Mouse (Mus musculus) right cerebral cortex, postnatal 10 days (tissue): ENCODE measurements around the gene Magoh.

ENCODE experiments used
- DNase-seq, 2 experiments: peaks; one replicate each; pipeline ENCODE4 v3.0.0; 2021; ENCODE audit warnings: low spot score in 2 of 2

The Magoh gene

DNA sequence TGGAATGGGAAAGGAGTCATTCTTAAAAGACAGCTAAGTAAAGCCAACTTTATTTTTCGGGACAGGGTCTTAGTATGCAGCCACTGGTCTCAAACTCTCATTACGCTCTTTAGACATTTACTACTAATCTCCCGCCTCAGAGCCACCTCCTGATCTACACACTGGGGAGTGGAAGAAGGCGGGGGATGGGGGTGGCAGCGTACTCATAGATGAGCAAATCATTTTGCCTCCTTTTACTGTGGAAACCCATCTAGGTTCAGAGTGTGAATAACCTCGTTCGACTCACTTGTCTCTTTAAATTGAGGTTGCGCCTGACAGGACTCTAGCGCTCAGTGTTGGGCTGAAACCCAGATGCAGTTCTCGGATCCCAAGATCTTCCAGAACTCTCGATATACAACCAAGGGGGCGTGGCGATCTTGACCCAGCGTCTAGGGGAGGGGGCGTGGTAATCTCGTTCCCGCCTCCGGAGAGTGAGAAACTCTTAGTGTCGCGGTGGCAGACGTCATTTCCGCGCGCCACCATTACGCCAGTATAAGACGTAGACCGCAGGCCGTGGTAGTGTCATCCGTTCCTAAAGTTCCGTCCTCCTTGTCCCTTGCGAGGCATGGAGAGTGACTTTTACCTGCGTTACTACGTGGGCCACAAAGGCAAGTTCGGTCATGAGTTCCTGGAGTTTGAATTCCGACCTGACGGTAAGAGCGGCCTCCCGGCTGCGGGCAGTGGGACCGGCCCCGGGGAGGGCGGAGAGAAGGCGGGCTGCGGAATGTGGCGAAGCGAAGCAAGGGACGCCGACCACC, at the start of gene Magoh:
Gene Magoh, plus strand, starts transcription at position 502 of the 797 bp plus-strand sequence.
- DNase-seq, result peak; percentile 97 to 98

DNA sequence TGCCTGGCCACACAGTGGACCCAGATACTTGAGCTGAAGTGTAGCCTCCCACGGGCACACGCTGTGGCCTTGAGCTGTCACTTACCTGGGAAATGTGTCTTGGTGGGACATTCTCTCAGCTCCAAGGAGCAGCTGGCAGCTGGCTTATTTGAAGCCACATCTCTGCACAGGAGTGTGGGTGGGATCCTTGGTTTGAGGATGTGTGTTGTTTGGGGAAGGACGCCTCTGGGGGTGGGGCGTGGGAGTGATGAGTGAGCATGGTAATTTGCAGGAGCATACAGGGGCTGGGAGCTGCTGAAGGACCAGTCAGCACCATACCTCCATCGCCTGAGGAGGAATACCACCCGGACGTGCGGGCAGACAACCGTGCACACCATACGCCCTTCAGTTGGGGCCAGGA, 49.4 kb upstream of the Magoh start:
- peak in 1 of 2 experiments; percentile 67 for DNase-seq

- no peak for DNase-seq
Measured at GRCm38 (mm10) chr4:107830821-107831221, 48.7 kb upstream of the Magoh start.

DNA sequence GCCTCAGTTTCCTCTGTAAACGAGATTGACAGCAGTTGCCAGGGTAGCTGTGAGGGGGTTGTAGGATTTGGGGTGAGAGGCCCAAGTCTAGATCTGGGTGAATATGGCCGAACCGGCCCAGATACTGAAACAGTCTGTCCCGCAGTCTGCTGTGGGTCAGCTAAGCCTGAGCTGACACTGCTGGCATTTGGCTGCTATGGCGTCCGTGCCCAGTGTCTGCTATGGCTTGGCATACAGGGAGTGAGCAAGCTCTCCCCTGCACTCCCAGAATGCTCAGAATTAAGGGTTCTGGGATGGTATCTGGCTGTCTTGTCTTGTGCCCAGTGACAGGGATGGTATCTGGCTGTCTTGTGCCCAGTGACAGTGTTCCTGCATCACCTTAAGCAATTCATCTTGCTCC, 47.9 kb upstream of the Magoh start:
- DNase-seq, result no peak

DNA sequence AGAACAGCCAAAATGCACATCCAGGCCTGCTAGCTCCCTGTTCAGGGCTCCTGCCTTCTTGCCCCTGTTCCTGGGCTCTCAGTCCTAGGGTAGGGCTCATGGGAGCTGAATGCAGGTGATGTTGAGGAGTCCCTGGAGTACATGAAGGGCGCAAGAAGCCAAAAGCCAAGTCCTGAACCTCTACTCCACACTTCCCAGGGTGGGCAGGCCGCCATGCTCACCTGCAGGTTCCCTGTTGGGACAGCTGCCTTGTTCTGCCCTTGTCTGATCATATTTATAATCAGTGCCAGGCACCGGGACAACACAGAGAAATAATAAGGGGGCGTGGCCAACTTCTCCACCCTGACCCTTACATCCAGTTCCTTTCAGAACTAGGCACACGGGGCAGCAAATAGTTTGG, 46.0 kb upstream of the Magoh start:
- DNase-seq, result no peak

DNA sequence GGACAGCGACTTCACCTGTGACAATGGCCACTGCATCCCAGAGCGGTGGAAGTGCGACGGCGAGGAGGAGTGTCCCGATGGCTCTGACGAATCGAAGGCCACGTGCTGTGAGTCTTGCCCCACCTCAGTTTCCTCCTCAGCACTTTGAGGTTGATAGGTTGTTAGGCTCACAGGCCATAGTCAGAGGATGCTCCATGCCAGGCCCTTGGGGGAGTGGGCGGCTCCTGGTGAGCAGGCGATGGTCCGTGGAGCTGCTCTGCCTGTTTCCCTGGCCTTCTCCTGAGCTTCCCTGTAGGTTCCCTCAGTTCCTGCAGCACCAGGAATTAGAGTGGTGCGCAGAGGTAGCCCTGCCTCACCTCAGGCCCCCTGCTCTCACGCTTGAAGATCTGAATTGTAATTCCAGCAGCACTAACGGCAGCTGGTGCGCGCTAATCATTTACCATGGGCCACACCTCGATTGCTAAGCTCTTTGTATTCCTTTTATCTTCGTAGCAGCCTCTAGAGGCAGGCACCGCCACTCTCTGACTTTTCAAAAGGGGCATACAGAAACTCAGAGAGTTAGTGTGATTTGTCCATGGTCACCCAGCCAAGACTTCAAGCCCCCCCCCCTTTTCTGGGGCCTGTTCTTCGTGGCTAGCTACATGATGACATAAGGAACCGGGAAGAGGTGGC, 44.8 kb upstream of the Magoh start:
- peak in 1 of 2 experiments; percentile 21 for DNase-seq

- peak in 1 of 2 experiments; percentile 20 for DNase-seq
Measured at GRCm38 (mm10) chr4:107835508-107835909, 44.0 kb upstream of the Magoh start.

DNA sequence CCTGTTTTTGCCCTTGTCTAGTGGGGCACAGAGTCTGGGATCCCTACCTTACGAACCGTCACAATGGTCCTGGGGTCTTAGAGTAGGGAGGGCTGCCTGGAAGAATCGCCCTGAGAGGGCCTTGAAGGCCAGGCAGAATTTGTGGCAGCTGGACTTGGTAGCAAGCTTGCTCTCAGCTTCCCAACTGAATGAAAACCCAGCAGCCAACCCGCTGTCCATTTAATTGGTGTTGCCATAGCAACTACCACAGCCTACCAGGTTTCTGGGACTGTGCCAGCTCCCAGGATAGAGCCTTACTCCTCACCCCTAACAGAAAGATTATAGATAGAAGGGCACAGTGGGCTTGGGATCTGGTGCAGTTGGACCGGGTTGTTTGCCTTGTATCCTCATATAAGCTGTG, 42.8 kb upstream of the Magoh start:
- DNase-seq, result peak; percentile 88 to 91

DNA sequence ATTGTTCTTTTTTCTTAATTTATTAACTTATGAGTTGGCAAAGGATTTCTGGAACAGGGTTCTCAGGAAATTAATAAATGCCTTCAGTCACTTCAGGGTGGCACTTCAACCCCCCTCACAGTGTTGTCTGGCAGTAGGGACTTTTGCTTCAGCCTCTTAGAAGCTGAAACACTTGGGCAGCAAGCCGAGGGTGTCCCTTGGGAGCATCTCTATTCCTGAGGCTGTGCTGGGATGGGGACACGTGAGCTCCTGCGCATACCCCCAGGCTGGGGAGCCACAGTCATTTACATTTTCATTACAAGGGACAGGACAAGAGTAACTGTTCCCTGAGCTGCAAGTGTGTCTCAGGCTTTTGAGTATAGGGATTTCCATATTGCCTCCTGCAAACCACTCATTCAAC, 41.6 kb upstream of the Magoh start:
- DNase-seq, result no peak

DNA sequence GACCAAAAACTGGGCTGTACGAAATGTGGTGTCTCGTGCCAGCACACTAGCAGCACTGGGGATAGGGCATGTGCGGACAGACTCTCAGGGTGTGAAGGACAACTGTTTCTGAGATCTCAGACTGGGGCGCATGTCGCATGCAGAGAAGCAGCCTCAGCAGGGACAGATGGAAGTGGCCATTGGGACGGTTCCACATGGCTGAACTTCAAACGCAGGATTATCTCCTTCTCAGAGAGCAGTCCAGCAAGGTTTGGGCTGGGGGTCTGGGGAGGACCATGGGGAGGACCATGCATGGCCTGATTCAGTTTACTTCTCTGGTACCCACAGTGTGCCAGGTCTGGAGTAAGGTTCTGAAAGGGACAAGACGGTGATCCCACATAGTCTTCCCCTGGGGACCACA, 35.9 kb upstream of the Magoh start:
- no peak for DNase-seq

DNA sequence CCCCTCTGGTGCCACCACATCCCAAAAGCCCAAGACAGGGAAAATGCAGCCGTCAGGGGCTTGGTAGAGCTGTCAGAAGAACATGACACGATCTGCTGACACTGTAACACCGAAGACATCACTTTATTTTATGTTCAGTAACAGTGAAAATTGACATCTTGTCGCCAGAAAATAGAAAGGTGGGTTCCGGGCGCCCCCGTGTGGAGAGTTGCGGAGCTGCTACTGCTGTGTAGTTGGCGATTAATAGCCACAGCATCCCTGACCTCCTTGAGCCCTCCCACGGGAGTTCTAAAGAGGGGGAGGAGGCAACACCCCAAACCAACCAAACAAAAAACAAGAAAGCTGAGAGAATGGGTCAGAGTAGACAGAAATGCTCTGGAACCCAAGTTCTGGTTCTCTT, 34.6 kb upstream of the Magoh start:
- DNase-seq, result peak; percentile 77 to 86

DNA sequence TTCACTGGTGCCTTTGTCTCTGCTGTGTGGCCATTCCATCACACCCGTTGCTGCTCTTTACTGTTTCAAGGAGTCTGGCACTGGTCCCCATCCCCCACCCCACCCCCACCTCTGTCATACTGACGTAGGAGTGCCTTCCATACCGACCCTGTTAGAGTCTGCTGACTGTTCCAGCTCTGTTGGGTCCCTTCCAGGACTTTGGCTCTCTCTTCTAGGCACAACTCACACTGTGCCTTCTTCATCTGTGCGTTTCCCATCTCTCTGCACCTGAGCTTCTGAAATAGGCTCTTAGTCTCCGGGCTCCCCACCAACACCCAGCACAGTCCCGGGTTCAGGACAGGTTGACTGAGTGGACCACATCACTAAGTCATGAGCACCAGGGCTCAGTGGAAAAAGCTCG, 32.8 kb upstream of the Magoh start:
- no peak for DNase-seq

GRCm38 (mm10) chr4:107848546-107848945, 31.0 kb upstream of the Magoh start:
- DNase-seq, result no peak

DNA sequence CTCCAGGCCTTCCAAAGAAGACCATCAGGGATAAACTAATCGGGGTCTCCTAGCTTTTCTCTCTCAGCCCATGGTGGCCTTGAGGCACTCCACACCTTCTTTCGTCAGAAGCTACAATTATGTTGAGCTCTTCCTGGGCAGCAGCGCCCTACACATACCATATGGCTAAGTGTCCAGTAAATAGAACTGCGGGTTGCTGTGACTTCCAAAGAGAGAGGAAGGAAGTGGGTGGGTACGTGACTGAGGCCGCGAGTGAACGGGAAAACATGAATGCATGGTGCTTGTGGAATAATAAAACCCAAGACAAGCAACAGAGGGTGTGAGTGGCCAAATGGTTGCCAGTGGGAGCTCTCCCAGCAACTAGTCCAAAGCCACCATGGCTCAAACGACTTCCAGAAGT, 29.9 kb upstream of the Magoh start:
- DNase-seq, result no peak

- no peak for DNase-seq
Measured at GRCm38 (mm10) chr4:107850091-107850490, 29.5 kb upstream of the Magoh start.

DNA sequence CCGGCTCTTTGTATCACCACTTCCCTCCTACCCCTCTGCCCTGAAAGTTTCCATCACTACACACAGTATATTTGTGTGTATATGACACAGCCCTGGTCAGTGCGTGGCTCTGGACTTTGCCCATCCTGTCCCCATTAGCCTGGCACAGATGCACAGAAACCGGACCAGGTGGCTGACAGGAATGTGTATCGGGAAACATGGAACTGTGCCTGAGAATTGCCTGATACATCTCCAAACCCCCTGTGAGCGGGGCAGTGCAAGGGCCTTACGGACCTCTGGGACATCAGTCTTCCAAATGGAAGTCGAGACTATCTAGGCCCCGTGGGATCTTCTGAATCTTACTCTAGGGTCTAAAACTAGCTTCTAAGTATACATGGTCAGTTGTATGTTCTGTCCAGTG, 26.2 kb upstream of the Magoh start:
- peak in 1 of 2 experiments; percentile 19 for DNase-seq

DNA sequence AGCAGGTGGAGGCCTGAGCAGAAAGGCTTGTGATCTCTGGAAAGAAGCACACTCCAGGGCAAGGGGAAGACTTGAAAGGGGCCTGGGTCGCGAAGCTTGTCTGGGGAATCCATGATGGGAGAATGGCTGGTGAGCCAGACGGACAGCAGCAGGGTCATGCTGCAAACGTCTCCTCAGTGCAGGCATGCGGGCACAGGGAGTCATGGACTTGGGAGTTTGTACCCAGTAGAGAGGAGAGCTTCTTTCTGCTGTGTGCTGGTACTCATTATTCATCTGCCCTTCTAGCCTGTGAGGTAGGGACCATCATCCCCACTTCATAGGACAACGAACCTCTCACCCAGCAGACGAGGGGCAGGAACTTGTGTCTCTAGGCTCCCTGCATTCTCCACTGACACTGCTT, 25.7 kb upstream of the Magoh start:
- no peak for DNase-seq

- DNase-seq, result peak in 1 of 2 experiments; percentile 40
Measured at GRCm38 (mm10) chr4:107856958-107857686, 22.4 kb upstream of the Magoh start.

DNA sequence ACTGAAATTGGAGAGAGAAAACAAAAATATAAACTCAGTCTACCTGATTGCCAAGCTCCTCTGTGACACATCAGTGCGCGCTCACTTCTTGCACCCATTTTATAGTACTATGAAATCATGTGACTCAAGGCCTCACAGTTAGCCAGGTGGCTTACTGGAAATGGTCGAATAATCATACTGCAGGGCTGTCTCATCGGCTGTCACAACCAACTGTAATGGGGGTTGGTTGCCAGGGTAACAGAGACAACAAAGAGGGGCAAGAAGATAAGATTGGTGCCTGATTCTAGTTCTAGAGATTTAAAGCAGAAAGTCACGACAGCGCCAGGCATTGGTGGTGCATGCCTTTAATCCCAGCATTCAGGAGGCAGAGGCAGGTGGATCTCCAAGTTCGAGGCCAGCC, 20.6 kb upstream of the Magoh start:
- no peak for DNase-seq

DNA sequence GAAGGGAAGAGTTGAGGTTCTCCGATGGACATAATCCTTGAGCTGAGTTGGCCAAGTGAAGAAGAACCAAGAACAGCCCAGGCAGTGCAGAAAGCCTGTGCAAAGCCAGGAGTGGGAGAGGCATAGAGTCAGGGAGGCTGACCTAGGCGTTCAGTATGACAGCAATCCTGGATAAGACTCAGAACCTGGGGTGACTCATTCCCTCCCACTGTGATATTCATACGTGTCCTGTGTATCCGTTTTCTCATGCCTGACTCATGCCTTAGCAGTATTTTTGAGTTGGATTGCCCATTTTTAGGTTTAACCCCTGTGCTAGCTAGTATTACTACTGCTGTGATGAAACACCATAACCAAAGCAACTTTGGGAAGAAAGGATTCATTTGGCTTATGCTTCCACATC, 14.7 kb upstream of the Magoh start:
- DNase-seq, result no peak

GRCm38 (mm10) chr4:107881631-107882030, 2.1 kb downstream of the Magoh start:
- no peak for DNase-seq

DNA sequence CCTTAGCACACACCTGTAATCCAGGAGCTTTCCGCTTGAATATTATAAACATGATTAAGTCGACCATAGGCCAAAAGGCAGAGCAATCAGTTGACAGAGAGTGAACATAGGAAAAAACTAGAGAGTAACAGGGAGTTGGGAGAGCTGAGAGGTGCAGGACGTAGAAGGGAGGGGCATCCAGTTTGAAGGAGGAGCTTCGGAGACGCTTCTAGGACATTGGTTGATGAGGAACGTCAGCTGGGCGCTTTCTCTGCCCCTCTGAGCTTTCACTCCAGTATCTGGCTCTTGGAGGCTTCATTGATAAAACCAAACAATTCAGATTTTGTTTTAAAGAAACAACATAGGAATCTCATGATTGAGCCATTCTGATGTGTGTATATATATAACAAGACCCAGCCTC, 6.8 kb downstream of the Magoh start:
- DNase-seq, result no peak

- no peak for DNase-seq
Measured at GRCm38 (mm10) chr4:107889385-107889730, 9.8 kb downstream of the Magoh start.
